Mouse (Mus musculus) adipocyte (in vitro differentiated cells): ENCODE data around the gene Tmem40.

ENCODE experiments used
- DNase-seq: peaks from one replicate; pipeline ENCODE4 v3.0.0-alpha.2; 2016; ENCODE audit warnings: low spot score

Gene Tmem40

GRCm38 (mm10) chr6:115701302-115701701 lies 60.9 kb downstream of the Tmem40 start:
- no peak for DNase-seq

GRCm38 (mm10) chr6:115700778-115701177 lies 61.4 kb downstream of the Tmem40 start:
- DNase-seq, result no peak

- peak; percentile 39 for DNase-seq
Measured at GRCm38 (mm10) chr6:115698699-115699098, 63.5 kb downstream of the Tmem40 start.

- peak; percentile 70 for DNase-seq
Measured at GRCm38 (mm10) chr6:115697739-115698558, 64.3 kb downstream of the Tmem40 start.

GRCm38 (mm10) chr6:115696707-115697215 lies 65.4 kb downstream of the Tmem40 start:
- DNase-seq, result no peak

- DNase-seq, result peak; percentile 48
Measured at GRCm38 (mm10) chr6:115695124-115695523, 67.1 kb downstream of the Tmem40 start.

GRCm38 (mm10) chr6:115694441-115694842 lies 67.8 kb downstream of the Tmem40 start:
- DNase-seq, result no peak

- no peak for DNase-seq
Measured at GRCm38 (mm10) chr6:115692963-115693730, 69.1 kb downstream of the Tmem40 start.

GRCm38 (mm10) chr6:115692163-115692950 lies 69.9 kb downstream of the Tmem40 start:
- no peak for DNase-seq

- DNase-seq, result no peak
Measured at GRCm38 (mm10) chr6:115690105-115690504, 72.1 kb downstream of the Tmem40 start.

- DNase-seq, result no peak
Measured at GRCm38 (mm10) chr6:115688589-115688988, 73.6 kb downstream of the Tmem40 start.

- no peak for DNase-seq
Measured at GRCm38 (mm10) chr6:115687753-115688152, 74.5 kb downstream of the Tmem40 start.

GRCm38 (mm10) chr6:115684851-115685646 lies 77.2 kb downstream of the Tmem40 start:
- no peak for DNase-seq

GRCm38 (mm10) chr6:115684271-115684670 lies 77.9 kb downstream of the Tmem40 start:
- DNase-seq, result no peak

- no peak for DNase-seq
Measured at GRCm38 (mm10) chr6:115681066-115681465, 81.1 kb downstream of the Tmem40 start.
